Mouse (Mus musculus): ENCODE data around the gene Vegfb.
A peak's percentile ranks its signal among the peaks of the same experiment; 100 is the strongest.
"Not testable (repeated sequence)": the region's sequence is repeated elsewhere in the genome, so short reads cannot be mapped to it uniquely, and the experiment has no call there.

The Vegfb gene

GRCm38 (mm10) chr19:6992011-6992858 is 4.8 kb upstream of the Vegfb start, which contains the start of gene Dnajc4:
Gene Dnajc4, minus strand, starts transcription at chr19:6992572.
- DNase-seq (ENCODE audit: low spot score), result peak; percentile 91

- DNase-seq (ENCODE audit: low spot score), result not testable (repeated sequence)
These were observed 3.7 kb upstream of the Vegfb start for GRCm38 (mm10) chr19:6991166-6991565.

DNA sequence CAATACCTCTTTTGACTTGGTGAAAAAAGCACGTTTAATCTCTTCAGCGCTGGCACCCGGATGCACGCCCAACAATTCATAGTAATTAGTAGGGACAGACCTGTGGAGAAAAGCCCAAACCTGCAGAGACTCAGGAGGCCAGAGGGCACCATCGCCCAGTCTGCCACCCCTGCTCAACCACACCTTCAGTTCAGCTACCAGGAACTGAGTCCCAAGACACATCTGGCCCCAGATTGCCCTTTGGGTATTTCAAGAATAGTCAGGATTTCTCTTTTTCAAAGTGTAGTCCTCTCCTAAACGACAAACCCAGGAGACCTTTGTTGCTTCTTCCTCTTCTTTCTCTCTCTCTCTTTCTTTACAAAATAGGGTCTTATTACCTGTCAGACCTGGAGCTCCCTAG is 3.3 kb upstream of the Vegfb start:
- no peak for DNase-seq (ENCODE audit: low spot score)

DNA sequence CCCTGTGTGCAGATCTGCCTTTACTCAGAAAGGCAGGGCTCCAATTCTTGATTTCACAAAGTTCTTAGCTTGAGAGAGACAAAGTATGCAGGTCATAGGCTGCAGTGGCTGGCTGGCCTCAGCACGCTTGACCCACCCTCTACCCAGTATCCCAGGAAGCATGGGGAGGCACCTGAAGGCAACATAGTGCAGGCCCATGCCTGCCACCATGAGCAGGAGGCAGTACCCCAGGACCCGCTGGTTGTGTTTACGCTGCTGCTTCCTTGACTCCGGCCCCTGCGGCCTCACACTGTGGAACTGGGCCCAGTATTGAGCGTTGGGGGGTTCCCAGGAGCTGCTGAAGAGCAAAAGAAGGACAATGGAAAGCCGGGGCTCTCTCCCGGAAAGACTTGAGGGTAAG is 1.8 kb upstream of the Vegfb start:
- no peak for DNase-seq (ENCODE audit: low spot score)

DNA sequence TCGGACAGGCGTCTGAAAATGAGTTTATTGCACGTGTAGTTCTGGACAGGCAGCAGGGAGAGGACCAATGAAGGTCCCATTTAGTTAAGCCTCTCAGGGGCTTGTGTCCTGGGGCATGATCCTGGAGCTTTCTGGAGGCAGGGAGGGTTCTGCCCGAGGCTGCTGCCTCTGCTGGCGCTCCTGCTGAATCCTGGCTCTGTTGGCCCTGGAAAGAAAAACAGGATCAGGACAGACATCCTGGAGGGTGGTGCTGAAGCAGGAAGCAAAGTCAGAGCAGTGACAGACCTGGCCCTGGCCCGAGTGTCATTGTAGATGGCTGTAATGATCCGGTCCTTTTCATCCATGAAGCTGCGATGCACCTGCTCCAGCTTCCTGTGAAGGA is 444 bp upstream of the Vegfb start:
- DNase-seq (ENCODE audit: low spot score), result no peak

DNA sequence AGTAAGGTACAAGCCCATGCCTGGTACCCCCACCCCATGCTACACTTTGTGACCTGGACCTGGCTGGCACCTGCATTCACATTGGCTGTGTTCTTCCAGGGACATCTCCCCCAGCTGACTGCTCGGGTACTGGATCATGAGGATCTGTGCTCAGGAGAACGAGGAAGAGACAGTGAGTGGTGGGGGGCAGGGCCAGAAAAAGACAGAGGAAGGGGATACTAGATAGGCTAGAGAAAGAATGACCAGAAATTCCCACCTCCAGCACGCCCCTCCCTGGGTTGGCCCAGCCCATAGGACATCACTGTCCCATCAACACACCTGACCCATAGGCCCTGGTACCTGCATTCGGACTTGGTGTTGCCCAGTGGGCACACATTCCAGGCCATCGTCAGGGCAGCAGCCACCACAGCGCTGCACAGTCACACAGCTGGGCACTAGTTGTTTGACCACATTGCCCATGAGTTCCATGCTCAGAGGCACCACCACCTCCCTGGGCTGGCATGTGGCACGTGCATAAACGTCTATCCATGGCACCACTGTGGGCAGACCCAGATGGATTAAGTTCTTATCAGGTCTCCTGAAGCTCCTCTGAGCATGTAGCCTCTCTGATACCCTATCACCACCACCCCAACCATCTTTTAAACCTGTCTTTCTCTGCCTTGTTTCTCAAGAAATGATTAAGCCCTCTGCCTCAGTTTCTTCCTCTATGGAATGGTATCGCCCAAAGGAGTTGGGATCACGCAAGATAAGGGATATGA is 1.3 kb downstream of the Vegfb start:
- no peak for DNase-seq (ENCODE audit: low spot score)

GRCm38 (mm10) chr19:6985300-6985699 is 2.2 kb downstream of the Vegfb start:
- no peak for DNase-seq (ENCODE audit: low spot score)

GRCm38 (mm10) chr19:6983621-6984020 is 3.8 kb downstream of the Vegfb start:
- no peak for DNase-seq (ENCODE audit: low spot score)

GRCm38 (mm10) chr19:6981465-6981864 is 6.0 kb downstream of the Vegfb start:
- DNase-seq (ENCODE audit: low spot score), result no peak

GRCm38 (mm10) chr19:6980381-6981093 is 6.9 kb downstream of the Vegfb start, which contains the start of gene Fkbp2:
Gene Fkbp2, minus strand, starts transcription at chr19:6980501.
- DNase-seq (ENCODE audit: low spot score), result peak; percentile 96

DNA sequence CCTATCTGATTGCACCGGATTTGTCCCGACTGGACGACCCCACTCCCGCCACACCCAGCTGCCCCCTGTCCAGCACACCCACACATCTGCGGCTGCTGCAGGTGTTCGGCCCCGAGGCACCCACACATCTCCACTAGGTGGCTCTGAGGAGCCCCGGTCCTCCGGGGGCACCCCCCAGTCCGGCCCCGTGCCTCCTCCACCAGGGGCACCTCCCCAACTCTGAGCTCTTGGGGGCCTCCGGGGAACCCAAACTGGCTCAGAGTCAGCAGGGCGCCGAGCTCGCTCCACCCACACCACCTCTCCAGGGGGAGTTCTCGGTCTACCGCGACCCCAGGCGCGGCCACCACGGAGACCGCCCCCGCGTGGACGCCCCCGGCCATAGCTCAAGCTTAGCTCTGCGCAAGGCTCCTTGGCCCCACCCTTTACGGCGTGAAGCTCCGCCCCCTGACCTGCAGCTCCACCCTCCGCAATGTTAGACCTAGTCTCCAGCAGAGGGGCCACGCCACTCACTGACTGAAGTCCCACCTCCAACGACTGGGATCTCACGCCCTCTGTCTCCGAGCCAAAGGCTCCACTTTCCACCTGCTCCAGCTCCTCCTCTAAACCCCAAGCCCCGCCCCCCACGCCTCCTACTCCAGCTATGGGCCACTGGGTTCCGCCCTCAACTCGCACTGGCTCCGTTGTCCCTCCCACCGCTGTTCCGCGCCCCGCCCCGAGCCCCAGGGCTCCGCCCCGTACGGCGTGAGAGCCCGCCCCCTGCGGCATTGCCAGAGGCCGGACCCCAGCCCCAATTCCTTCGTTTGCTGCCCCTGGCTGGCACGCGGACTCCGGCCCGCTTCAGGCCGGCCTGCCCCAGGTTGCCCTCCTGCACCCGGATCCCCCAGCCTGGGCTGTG is 7.7 kb downstream of the Vegfb start:
- peak; percentile 97 for DNase-seq (ENCODE audit: low spot score)

- peak; percentile 46 for DNase-seq (ENCODE audit: low spot score)
These were observed 8.4 kb downstream of the Vegfb start for GRCm38 (mm10) chr19:6979001-6979479.

- DNase-seq (ENCODE audit: low spot score), result no peak
These were observed 8.8 kb downstream of the Vegfb start for GRCm38 (mm10) chr19:6978639-6978974.

DNA sequence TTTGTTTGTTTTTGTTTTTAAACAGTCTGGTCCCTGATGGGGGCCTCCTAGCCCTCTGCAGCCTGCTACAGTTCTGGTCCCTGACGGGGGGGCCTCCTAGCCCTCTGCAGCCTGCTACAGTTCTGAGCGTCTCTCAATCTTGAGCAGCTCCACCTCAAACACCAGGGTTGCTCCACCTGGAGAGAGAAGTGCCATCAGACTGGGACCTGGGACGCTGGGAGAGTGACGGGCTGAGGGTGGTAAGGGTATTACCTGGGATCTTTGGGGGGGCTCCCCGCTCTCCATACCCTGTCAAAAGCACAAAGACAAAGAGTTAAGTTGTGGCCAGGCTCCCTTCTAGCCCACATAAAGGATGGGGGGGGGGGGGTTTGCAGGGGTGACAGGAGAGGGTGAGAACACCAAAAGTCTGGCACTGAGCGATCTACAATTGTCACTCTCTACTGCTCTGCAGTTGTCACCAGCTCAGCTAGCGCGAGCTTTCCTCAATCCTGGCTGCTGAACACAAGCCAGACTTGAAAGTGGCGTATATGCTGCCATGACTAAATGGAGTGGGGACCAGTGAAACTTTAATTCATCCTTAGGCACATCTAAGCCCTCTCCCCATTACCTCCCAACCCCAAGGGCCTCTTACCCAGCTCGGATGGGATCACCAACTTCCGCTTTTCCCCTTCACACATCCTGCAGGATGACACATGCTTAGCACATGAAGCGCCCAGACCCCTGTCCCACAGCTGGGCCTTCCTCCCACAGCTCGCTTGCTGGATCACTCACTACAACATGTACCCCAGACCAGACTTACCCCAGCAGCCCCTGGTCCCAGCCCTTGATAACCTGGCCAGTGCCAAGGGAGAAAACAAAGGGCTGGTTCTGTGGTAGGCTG is 9.5 kb downstream of the Vegfb start:
- no peak for DNase-seq (ENCODE audit: low spot score)

- DNase-seq (ENCODE audit: low spot score), result peak; percentile 91
These were observed 11.6 kb downstream of the Vegfb start, which contains the start of gene Plcb3 for GRCm38 (mm10) chr19:6975537-6976521. Gene Plcb3, minus strand, starts transcription at chr19:6976470.

DNA sequence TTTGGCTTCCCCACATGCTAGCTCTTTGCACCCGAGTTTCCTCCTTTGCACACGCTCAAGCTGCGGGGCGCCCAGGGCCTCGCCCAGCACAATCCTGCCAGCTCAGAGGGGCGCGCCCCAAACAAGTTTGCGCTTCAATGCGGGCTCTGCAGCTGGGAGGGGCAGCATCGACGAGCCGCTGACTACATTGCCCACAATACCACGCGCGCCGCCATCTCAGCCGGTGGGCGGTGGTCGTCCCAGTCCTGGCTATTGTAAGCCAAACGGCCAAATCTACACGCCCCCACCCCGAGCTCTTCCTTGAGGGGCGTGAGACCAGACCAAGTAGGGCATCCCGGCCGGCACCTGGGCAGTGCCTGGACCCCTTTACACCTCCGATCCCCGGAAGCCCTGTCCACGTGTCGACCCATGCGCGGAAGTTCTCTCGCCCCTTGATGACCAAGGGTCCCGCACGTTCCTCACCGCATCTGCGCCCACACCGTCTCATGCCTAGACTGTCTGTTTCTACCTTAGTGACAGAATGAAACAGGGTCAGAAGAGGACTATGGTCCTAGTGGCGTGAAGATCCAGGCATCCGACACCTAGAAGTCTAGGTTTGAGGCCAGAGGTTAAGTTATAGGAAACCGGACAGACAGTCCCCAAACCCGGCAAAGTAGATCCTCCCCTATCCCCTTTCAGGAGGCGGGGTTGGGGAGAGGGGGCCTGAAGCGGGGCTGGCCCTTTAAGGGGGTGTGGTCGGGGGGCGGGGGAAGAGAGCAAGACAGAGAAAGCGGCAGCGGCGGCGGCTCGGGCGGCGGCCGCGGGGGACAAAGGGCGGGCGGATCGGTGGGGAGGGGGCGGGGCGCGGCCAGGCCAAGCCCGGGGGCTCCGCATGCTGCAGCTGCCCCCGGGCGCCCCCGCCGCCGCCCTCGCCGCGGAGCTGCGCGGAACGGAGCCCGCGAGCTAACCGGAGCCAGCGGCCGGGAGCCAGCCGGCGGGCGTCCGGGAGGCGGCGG is 12.9 kb downstream of the Vegfb start, which contains the start of gene Ppp1r14b:
Gene Ppp1r14b (plus strand): TSS at position 758 of the 995 bp plus-strand sequence.
- peak; percentile 78 for DNase-seq (ENCODE audit: low spot score)

DNA sequence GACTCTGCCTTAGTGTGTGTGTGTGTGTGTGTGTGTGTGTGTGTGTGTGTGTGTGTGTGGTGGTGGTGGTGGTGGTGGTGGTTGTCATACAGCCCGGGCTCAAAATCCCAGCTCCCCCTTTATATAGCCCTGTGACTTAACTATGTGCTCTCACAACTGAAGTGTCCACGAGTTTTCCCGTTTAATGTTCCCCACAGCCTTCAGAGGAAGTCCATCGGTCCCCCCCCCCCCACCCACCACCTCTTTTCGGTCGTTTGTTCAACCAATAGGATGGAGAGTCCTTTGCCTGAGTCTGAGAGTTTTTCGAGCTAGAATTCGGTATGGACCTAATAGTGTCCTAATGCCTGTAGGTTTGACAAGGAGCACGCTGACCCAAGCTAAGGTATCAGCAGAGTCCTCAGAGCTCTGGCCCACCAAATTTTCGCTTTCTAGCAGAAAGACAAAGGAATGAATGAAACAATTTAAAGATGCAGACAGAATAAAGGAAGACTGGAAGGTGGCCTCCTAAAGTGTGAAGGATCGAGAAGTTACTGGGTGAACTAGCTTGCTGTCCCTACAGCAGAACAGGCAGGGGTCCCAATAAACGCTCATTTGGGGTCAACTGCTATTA is 13.8 kb downstream of the Vegfb start:
- no peak for DNase-seq (ENCODE audit: low spot score)
